Mouse (Mus musculus): ENCODE data around the gene Rabgap1l.

DNA sequence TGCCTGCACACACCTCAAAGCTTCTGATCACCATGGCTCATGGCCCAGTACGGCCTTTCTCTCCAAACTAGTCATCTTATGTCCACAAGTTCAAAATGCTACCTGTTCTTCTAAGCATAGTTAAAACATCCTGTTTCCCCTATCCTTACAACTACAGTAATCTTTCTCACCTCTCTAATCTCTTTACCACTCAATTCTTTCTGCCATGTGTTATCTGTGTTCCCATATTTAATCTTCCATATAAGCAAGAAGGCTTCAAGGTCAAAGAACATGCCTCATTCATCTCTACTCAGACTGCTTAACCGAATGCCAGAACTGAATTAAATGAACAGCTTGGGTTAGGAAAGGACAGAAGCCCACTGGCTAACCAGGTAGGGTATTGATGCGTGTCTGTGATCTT lies 5.8 kb downstream of the Rabgap1l start:
- TF ChIP-seq POLR2A (IDR thresholded peaks at IDR 0.05; ENCODE audit: borderline replicate concordance, low read depth, low read length) (no peak), CTCF (IDR thresholded peaks at IDR 0.05; ENCODE audit: low read depth, low read length) (no peak)
